8 mouse cellular contexts compared by ENCODE assay signal in the genomic region with DNA sequence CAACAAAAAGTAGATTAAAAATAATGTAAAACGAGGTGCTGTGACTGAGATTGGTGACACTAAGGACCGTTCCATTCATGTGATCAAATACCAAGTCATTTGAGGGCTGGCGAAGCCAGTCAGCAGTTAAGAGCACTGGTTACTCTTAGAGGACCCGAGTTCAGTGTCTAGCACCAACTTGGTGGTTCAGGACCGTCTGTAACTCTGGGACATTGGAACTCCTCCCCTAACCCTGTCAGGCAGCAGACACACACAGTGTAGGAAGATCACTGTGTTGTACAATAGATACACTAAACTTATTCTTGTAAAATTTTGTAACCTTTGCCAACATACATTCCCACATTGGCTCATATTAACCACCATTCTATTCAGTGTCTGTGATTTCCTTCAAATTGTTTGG. TPM values are rescaled to one million over a fixed set of nuclear protein-coding genes. Genes with fewer than 3 reads are reported as not detected.
DNase-seq lines count a peak whose midpoint lies in the region; TF ChIP-seq lines count a peak whose summit lies in the region.

No protein-coding gene starts in this region.

- intact Hi-C loops in left cerebral cortex, postnatal 10 days (cut with DNase I): no loop called here

- 11% methylated on average over 5 of the region's 5 CpGs for WGBS in liver, adult 2 months

- peak overlapping the region; percentile 75; the same call in 1 of the 2 replicates for H3K4me3 ChIP-seq in liver, adult 2 months (ENCODE audit: insufficient read depth, low read depth, low read length)

- H3K4me1 ChIP-seq in liver, adult 2 months (ENCODE audit: control insufficient read depth, insufficient read depth, low read length): no peaks in the 10 kb centered on the region

- TF ChIP-seq CTCF in liver, adult 2 months (IDR thresholded peaks at IDR 0.05; ENCODE audit: low read depth, low read length): no peak

- TF ChIP-seq POLR2A in liver, adult 2 months (IDR thresholded peaks at IDR 0.05; ENCODE audit: extremely low read depth, insufficient read depth, low read length): no peak

- no peak overlapping the region for H3K27ac ChIP-seq in liver, adult 2 months (replicated peaks; ENCODE audit: insufficient read depth, low read depth, low read length)

- H3K79me2 ChIP-seq in liver, adult 2 months (ENCODE audit: control insufficient read depth, insufficient read depth, low read length): no peaks in the 10 kb centered on the region

- peak; percentile 33 for DNase-seq in liver, adult 2 months (ENCODE audit: extremely low read depth, low read depth, low spot score)
- DNase-seq in liver: no peak
- peak; percentile 43 for DNase-seq in embryo, embryonic 10 days (ENCODE audit: low spot score)
- DNase-seq in induced T-regulatory cell, adult 2 months (ENCODE audit: low read depth): peak; percentile 28
- peak; percentile 5 for DNase-seq in naive thymus-derived CD4-positive, alpha-beta T cell, adult 2 months (ENCODE audit: low read depth)
- DNase-seq in left cerebral cortex, postnatal 10 days (ENCODE audit: extremely low spot score in 1 of 2, low spot score in 2 of 2): no peak
- DNase-seq in urinary bladder, postnatal 14 days (ENCODE audit: low spot score): no peak
- DNase-seq in ovary, adult 18-20 months (ENCODE audit: low spot score): no peak

- H3K36me3 ChIP-seq in liver, adult 2 months (ENCODE audit: control insufficient read depth, insufficient read depth, low read length): peaks cover 8% of the 10 kb centered on the region; the same call in 1 of the 2 replicates

- no peaks in the 10 kb centered on the region for H3K27me3 ChIP-seq in liver, adult 2 months (ENCODE audit: control insufficient read depth, insufficient read depth, low read length)

- no peak overlapping the region for H3K9ac ChIP-seq in liver, adult 2 months (ENCODE audit: low read depth, low read length)

RNA-seq across cellular contexts. Expression of gene Gcfc2, which starts 0.8 kb away (rescaled TPM):
- 5.6 and 7.3 TPM in 2 replicates for total RNA-seq in liver, adult 2 months (2014; rRNA removed)
- polyA plus RNA-seq in liver, adult 2 months (2012; rRNA removed): 1.3 and 2.3 TPM in 2 replicates
- 10 to 100 TPM; 13.6 to 14.4 TPM for total RNA-seq in left cerebral cortex, postnatal 10 days (2021)

RNA-seq across cellular contexts. Expression of gene Mrpl19, which starts 41.5 kb away (rescaled TPM):
- 3.6 and 3.7 TPM in 2 replicates for total RNA-seq in liver, adult 2 months (2014; rRNA removed)
- polyA plus RNA-seq in liver, adult 2 months (2012; rRNA removed): 2.4 and 2.8 TPM in 2 replicates
- 10 to 100 TPM; 32.8 to 33.5 TPM for total RNA-seq in left cerebral cortex, postnatal 10 days (2021)

Comparison
In these comparisons a context has a peak if more than half of its experiments do, and no peak if none do; other contexts are left out.
1. DNase-seq: peak in liver, adult 2 months (single experiment), embryo, embryonic 10 days (single experiment), induced T-regulatory cell, adult 2 months (single experiment) and naive thymus-derived CD4-positive, alpha-beta T cell, adult 2 months (single experiment); none in liver (single experiment), left cerebral cortex, postnatal 10 days (0 of 2), urinary bladder, postnatal 14 days (single experiment) and ovary, adult 18-20 months (single experiment).